Mouse (Mus musculus): ENCODE measurements around the gene Plcd3.

DNA sequence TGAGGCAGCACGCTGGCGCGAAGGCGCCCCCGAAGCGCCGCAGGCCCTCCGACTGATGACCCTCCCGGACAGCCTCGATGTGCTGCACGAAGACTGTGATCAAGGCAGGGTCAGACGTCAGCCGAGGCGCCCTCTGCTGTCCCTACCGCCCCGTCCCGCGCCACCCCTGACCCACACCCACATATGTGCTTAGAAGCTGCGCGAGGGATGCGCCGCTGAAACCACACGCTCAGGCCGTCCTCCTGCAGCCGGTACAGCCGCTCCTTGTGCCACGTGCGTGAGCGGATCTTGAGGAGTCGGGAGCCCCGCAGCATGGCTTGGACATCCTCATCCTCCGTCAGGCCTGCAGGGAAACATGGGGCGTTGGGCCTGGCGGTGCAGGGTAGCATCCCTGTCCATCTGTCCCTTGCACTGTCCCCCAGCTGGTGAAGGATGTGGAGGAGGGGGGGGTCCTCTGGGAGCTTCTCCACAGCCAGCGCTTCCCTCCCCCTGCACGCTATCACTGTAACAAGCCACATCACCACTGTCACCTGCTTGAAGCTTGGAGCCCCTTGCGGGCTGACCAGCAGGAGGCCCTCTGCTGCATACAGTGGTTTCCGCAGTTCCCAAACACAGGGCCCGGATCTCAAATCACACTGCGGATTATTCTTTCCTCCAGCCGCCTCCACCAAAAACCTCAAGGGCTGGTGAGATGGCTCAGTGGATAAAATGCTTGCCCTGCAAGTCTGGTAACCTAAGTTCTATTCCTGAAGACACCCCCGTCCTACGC lies 21.0 kb downstream of the Plcd3 start:
- TF ChIP-seq CTCF (IDR thresholded peaks at IDR 0.05) (no peak), EP300 (IDR thresholded peaks at IDR 0.05; ENCODE audit: insufficient read depth, low read depth, low read length) (no peak)
